Mouse (Mus musculus): ENCODE data around the gene Hmox1. TPM values are rescaled to one million over a fixed set of nuclear protein-coding genes. Genes with fewer than 3 reads are reported as not detected.

Gene Hmox1
- polyA plus RNA-seq (2012; rRNA removed): 51.9 and 65.3 TPM in 2 replicates

GRCm38 (mm10) chr8:75093399-75094156 is at the start of gene Hmox1:
TSS of gene Hmox1 (plus strand) at chr8:75093621.

GRCm38 (mm10) chr8:75109236-75109967 is 16.0 kb downstream of the Hmox1 start, which contains the start of gene Mcm5:
TSS of gene Mcm5 (plus strand) at chr8:75109569.

Other genes starting within 250 kb of the Hmox1 start
- gene Isx, start 220.4 kb upstream of the Hmox1 start, polyA plus RNA-seq (2012; rRNA removed): 0.27 and 0.28 TPM in 2 replicates
- gene Hmgxb4, start 100.3 kb upstream of the Hmox1 start, polyA plus RNA-seq (2012; rRNA removed): 17.1 and 20.7 TPM in 2 replicates
- 32.1 and 43.8 TPM in 2 replicates for gene Tom1, start 59.9 kb upstream of the Hmox1 start, polyA plus RNA-seq (2012; rRNA removed)
- 26.3 and 45.3 TPM in 2 replicates for gene Mcm5, start 15.9 kb downstream of the Hmox1 start, polyA plus RNA-seq (2012; rRNA removed)
- 18.4 and 21.7 TPM in 2 replicates for gene Rasd2, start 120.3 kb downstream of the Hmox1 start, polyA plus RNA-seq (2012; rRNA removed)